Mouse (Mus musculus) testis, adult 10 weeks (tissue): ENCODE results near the gene Spag7. TPM values are rescaled to one million over a fixed set of nuclear protein-coding genes. Genes with fewer than 3 reads are reported as not detected.

Source experiments
- polyA plus RNA-seq: library from polyadenylated mRNA; stranded (reverse); fragments of 350-450 nt; fragmentation: Illumina TruSeq; extraction: RNeasy Lipid Tissue Mini Kit (QIAGEN cat#74804); gene quantifications from one replicate; pipeline ENCODE4 v1.2.3, GENCODE M21; 2014; ENCODE audit warnings: low read depth, low replicate concordance

Gene Spag7
- 22.5 TPM for polyA plus RNA-seq

DNA sequence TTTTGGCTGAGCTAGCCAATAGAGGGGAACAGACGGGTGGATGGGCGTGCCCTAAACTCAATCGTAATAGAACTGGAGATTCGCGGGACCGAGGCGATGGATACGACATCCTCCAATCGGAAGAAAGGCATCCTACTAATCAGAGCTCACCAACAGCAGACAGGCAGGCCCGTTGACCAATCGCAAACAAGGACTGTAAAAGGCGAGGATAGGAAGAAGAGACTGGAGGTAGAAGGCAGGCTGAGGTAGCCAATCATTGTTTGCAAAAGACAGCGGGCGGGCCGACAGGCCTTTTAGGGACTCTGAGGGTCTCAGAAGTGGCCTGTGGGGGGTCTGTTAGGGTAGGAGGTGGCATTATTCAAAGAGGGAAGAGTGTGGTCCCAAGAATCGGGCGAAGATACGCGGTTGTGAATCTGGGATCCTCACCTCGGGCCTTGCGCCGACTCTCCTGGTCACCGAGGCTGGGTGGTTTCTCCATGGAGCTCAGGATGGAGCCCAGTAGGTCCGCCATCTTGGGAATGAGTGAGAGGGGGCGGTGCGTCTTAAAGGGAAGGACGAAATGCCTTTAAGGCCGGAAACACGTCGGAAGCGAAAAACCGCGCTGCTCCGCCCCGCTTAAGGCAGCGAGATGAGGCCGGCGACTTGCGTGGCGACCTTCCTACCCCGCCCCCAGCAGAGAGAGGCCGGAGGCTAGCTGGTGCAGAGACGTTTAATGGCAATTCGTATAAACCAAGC is at the start of gene Spag7:
Gene Spag7, minus strand, starts transcription at position 646 of the 735 bp plus-strand sequence.

DNA sequence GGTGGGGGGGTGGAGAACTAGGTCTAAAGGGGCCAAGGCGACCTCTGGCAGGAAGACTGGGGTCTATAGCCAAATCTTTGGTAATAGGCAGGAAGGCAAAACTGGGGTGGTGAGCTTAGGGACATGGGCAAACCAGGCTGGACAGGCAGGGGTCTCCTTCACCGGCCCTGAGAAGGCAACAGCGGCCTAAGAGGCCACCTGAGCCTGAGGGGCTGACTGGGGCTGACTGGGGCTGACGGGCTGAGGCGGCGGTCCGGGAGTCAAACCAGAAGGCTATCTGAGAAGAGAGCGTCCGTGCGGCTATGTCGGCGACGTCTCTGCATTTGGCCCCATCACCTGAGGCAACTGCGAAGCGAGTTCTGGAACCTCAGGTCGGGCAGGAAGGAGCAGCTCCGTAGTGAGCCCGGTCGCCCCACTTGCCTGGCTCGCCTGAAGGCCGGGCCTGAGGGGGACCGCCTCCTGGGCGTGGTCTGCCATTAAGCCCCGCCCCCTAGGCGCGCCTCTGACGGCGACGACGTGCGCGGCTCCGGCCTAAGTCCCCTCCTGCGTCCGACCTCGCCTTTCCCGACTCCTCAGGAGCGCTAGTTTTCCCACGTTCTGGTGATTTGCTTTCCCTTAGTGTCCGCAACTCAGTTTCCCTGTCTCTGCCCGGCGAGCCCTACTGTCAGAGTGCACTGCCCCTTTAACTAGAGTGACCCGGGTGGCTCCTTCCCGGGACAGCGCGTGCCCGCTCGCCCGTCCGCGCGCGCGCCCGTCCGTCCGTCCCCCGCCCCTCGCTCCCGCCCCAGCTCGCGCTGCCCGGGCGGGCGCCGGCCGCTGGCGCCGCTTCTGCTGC is 30.7 kb upstream of the Spag7 start, which contains the start of the genes Inca1 and Kif1c:
Gene Inca1, minus strand, starts transcription at position 434 of the 835 bp plus-strand sequence.
Gene Kif1c, plus strand, starts transcription at position 827 of the 835 bp plus-strand sequence.

DNA sequence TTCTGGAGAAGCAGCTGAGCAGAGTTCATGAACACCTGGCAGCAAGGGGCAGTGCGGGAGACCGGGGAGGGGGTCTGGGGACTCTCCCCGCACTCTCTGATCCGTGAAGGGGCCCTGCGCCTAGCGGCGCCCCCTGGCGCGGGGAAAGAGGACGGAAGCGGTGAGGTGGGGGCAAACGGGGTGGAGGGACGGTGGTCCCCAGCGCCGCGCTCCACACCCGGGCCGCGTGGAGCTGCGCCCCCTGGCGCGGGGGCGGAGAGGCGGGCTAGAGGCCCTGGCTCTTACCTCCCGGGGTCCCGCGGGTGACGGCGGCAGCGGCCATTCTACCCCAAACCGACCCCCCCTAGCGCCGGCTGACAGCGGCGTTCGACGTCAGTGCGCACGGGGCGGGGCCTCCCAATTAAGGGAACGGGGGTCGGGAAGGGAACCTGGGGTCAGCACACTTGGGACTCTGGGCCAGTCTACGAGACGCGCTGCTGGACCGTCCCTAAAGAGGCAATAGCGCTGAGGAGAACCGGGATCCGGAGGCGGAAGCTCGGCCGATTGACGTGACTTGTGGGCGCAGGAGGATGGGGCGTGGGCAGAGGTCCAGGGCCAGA is 18.5 kb upstream of the Spag7 start, which contains the start of gene Camta2:
Gene Camta2, minus strand, starts transcription at position 505 of the 599 bp plus-strand sequence.

DNA sequence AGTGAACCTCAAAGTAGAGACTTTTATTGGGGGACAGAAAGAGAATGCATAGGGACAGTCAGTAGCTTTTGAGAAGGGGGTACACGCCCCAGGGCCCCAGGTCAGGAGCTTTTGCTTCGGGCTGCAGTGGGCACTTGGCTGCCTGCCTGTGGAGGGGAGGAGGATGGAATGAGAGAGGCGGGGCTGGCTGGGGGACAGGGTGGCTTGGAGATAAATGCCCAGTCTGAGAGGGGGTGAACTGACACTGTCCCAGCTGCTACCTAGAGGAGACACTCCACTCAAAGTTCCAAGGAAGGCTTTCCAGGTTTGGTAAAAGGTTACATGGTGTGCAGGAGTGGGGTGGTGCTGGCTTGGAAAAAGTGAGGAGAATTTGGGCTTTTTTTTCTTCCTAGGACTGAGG is 12.3 kb downstream of the Spag7 start, which contains the start of gene Eno3:
Gene Eno3, plus strand, starts transcription at position 239 of the 400 bp plus-strand sequence.

DNA sequence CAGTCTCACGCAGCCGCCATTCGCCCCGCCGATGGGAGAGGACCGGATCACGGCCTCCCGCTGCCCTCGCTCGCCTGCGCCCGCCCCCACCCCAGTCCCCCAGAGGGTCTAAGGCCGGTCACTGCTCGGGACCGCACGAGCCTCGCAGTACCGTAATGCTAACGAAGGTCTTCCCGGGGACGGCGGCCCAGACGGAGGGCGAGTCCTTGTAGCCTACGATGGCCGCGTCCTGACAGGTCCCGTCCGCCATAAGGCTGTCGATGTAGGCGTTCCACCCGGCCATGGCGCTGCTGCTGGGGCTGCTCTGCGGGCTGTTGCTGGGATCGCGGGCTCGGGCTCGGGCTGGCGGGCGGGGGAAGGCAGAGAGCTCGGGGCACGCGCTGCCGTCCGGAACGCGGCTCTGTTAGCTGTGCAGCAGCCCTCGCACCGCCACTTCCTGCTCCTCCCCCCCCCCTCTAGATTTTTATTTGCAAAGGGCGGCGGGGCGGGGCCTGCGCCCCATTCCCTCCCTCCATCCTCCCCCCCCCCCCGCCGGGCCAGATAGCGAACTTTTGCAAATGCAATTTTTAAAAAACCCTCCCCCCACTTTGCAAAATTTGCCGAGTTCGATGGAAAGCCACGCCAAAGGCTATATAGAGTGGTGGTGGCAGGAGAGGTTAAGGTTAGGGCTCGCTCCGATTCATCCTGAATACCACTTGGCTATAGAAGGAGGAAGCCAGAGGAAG is 14.9 kb downstream of the Spag7 start, which contains the start of gene Pfn1:
Gene Pfn1, minus strand, starts transcription at position 447 of the 725 bp plus-strand sequence.

DNA sequence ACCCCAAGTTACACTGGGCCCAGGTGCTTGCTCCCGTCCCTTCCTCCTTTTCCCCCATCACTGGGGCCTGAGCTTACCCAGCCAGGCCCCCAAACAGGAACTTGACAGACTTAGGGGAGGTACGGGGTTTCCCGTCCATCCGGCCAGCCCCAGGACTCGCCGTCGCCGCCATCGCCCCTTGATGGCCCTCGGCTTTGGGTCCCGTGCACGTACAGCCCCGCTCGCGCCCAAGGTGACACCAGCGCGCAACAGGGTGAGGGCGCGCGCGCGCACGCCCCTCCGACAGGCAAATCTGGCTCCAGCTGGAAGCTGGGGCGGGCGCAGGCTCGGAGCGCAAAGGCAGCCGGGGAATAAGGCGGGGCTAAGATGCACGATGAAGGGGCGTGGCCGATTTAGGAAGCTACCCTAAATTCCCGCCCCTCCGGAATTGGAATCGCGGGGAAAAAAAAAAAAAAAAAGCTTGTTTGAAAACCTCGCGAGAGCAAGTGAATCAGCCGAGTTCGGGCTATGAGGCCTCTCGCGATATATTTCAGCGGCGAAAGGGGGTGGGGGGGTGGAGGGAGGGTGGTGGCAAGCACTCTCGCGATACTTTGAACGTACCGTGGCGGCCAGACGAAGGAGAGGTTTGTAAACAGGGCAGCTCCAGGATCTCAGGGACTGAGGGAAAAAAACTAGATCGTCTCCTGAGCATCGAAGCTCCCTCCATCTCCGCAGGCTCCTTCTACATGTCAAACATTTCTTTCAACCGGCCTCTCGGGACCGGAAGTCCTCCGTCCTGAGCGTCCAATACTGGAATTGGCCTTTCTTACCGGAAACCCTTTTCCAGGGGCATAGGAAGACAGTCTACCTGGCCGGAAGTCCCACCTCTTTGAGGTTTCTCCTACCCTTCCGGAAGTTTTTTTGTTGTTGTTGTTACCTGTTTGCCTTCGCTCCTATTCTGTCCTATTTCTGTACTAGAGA is 22.2 kb downstream of the Spag7 start, which contains the start of the genes Rnf167 and Slc25a11:
Gene Rnf167, plus strand, starts transcription at position 545 of the 960 bp plus-strand sequence.
Gene Slc25a11, minus strand, starts transcription at position 789 of the 960 bp plus-strand sequence.

DNA sequence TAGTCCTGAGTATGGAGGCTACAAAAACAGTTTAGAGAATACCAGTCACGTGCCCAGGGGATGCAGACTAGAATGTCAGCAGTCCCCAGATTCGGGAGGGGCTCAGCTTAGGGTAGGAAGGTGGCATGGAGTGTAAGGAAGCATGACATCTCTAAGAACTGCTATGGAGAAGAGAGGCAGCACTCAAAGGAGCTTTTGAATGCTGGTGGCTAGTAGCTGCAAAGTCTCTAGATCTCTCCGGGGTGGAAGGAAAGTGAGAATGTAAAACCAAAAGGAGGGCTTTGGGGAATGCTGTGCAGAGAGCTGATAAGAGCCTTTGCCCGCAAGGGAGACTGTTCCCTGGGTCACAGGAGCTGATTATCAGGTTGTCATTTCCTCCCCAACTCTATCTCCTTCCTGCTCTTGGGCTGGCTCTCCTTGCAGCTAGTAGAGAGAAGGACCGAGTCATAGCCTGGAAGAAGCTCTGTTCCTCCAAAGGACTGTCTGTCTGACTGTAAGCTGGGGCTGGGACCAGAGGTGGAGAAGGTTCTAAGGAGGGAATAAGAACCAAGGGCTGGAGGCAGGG is 30.4 kb downstream of the Spag7 start, which contains the start of gene Gp1ba:
Gene Gp1ba, plus strand, starts transcription at position 409 of the 565 bp plus-strand sequence.

DNA sequence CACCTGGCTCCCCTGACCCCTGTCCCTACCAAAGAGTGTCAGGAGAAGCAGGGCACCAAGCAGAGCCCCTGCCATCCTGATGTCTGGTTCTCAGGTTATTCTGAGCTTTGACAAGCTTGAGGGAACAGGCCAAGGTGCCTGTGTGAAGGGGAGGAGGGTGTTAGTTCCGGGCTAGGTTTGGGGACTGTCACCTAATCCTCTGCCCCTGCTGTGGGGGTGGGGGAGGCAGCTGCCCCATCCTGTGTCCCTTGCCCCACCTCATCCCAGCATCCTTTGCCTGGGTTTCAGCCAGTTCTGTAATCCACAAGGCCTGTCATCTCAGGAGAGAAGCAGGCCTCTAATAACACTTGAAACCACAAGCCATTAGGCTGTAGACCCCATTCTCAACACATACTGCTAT is 50.1 kb downstream of the Spag7 start, which contains the start of gene Chrne:
Gene Chrne, minus strand, starts transcription at position 116 of the 400 bp plus-strand sequence.

DNA sequence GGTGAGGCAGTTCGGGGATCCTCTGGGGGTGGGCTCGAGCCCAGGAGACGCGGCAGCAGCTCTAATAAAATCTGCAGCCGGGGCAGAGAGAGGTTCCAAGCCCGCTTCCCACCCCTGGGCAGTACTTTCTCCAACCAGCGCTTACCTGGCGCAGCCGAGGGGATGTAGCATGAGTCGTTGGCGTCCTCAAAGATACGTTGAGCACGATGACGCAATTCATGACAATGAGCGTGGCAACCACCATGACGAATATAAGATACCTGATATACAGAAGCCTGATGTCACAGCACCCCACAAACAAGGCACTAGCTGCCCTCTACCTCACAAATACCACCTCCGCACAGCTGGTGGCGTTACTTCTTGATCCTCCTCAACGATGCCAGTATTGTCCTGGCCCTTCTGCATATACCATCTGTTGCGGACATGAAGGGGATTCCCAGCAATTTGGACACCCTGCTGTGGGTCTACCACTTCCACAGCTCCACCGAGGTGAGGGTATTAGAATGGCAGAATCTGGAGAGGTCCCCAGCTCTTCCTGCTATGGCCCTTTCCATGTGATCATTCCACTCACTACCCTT is 53.6 kb downstream of the Spag7 start, which contains the start of gene 4930544D05Rik:
Gene 4930544D05Rik, plus strand, starts transcription at position 333 of the 578 bp plus-strand sequence.

Other genes with a start within 250 kb of the Spag7 start
- gene Arrb2, start 236.8 kb downstream of the Spag7 start, polyA plus RNA-seq = 0.35 TPM
- gene Med11, start 217.5 kb downstream of the Spag7 start, polyA plus RNA-seq = 4.8 TPM
- 18.1 TPM for gene Zmynd15, start 210.0 kb downstream of the Spag7 start, polyA plus RNA-seq
- 2.3 TPM for gene Cxcl16, start 209.4 kb downstream of the Spag7 start, polyA plus RNA-seq
- 0.35 TPM for gene Tm4sf5, start 164.2 kb downstream of the Spag7 start, polyA plus RNA-seq
- not detected for gene Vmo1, start 154.8 kb downstream of the Spag7 start, polyA plus RNA-seq
- gene Gltpd2, start 150.2 kb downstream of the Spag7 start, polyA plus RNA-seq = not detected
- gene Psmb6, start 144.0 kb downstream of the Spag7 start, polyA plus RNA-seq = 20.1 TPM
- not detected for gene Gm40193, start 136.5 kb downstream of the Spag7 start, polyA plus RNA-seq
- gene Pld2, start 129.4 kb downstream of the Spag7 start, polyA plus RNA-seq = 0.11 TPM
- gene Mink1, start 106.5 kb downstream of the Spag7 start, polyA plus RNA-seq = 1.7 TPM
- 5.3 TPM for gene 4930544D05Rik, start 53.6 kb downstream of the Spag7 start, polyA plus RNA-seq
- gene Chrne, start 50.2 kb downstream of the Spag7 start, polyA plus RNA-seq = 5.3 TPM
- gene Gp1ba, start 30.3 kb downstream of the Spag7 start, polyA plus RNA-seq = not detected
- 35.2 TPM for gene Rnf167, start 22.2 kb downstream of the Spag7 start, polyA plus RNA-seq
- 6.2 TPM for gene Slc25a11, start 21.9 kb downstream of the Spag7 start, polyA plus RNA-seq
- gene Pfn1, start 14.8 kb downstream of the Spag7 start, polyA plus RNA-seq = 33.1 TPM
- 12.7 TPM for gene Eno3, start 12.2 kb downstream of the Spag7 start, polyA plus RNA-seq
- gene Camta2, start 18.7 kb upstream of the Spag7 start, polyA plus RNA-seq = 0.31 TPM
- 10.2 TPM for gene Inca1, start 30.7 kb upstream of the Spag7 start, polyA plus RNA-seq
- gene Kif1c, start 31.1 kb upstream of the Spag7 start, polyA plus RNA-seq = 1.5 TPM
- gene Zfp3, start 94.8 kb upstream of the Spag7 start, polyA plus RNA-seq = 2.9 TPM
- not detected for gene Scimp, start 143.2 kb upstream of the Spag7 start, polyA plus RNA-seq
- 44.8 TPM for gene Rabep1, start 175.4 kb upstream of the Spag7 start, polyA plus RNA-seq